ENCODE assay signal across 8 mouse cellular contexts in genomic region chr8:71601939-71602665, GRCm38 (mm10). TPM values are rescaled to one million over a fixed set of nuclear protein-coding genes. Genes with fewer than 3 reads are reported as not detected.
DNase-seq lines count a peak whose midpoint lies in the region; ATAC-seq and TF ChIP-seq lines count a peak whose summit lies in the region.

No protein-coding gene starts in this region.

- H3K4me3 ChIP-seq in lung, embryonic 14.5 days (ENCODE audit: low read depth, low read length): peak overlapping the region; percentile 35
- H3K4me3 ChIP-seq in embryonic facial prominence, embryonic 11.5 days (ENCODE audit: low read depth, low read length): peak overlapping the region; percentile 39
- H3K4me3 ChIP-seq in intestine, embryonic 16.5 days (ENCODE audit: low read length): peak overlapping the region; percentile 41
- peak overlapping the region; percentile 32 for H3K4me3 ChIP-seq in neural tube, embryonic 12.5 days

- H3K27ac ChIP-seq in lung, embryonic 14.5 days (ENCODE audit: low read depth): no peak overlapping the region
- no peak overlapping the region for H3K27ac ChIP-seq in embryonic facial prominence, embryonic 11.5 days (replicated peaks; ENCODE audit: low read depth, low read length)
- no peak overlapping the region for H3K27ac ChIP-seq in intestine, embryonic 16.5 days (ENCODE audit: low read length)
- H3K27ac ChIP-seq in neural tube, embryonic 12.5 days: no peak overlapping the region

- H3K4me1 ChIP-seq in lung, embryonic 14.5 days (ENCODE audit: insufficient read depth): 0 out of 2 replicates have a peak, but pooled peaks cover 5% of the 10 kb centered on the region
- H3K4me1 ChIP-seq in embryonic facial prominence, embryonic 11.5 days (ENCODE audit: control insufficient read depth, insufficient read depth, low read length): peaks cover 6% of the 10 kb centered on the region
- H3K4me1 ChIP-seq in intestine, embryonic 16.5 days (ENCODE audit: control insufficient read depth, insufficient read depth, low read length): peaks cover 15% of the 10 kb centered on the region
- peaks cover 16% of the 10 kb centered on the region; the same call in 1 of the 2 replicates for H3K4me1 ChIP-seq in neural tube, embryonic 12.5 days

- peaks cover 22% of the 10 kb centered on the region for H3K27me3 ChIP-seq in lung, embryonic 14.5 days (ENCODE audit: insufficient read depth, low read length)
- H3K27me3 ChIP-seq in embryonic facial prominence, embryonic 11.5 days (ENCODE audit: control insufficient read depth, insufficient read depth, low read length): peaks cover 19% of the 10 kb centered on the region
- peaks cover 7% of the 10 kb centered on the region for H3K27me3 ChIP-seq in intestine, embryonic 16.5 days (replicated peaks; ENCODE audit: control insufficient read depth, insufficient read depth, low read length)
- H3K27me3 ChIP-seq in neural tube, embryonic 12.5 days (replicated peaks): peaks cover 58% of the 10 kb centered on the region

- TF ChIP-seq CTCF in lung, embryonic 14.5 days (IDR thresholded peaks at IDR 0.05; ENCODE audit: low read depth): no peak

- H3K4me2 ChIP-seq in lung, embryonic 14.5 days: peak overlapping the region; percentile 74
- peak overlapping the region; percentile 76 for H3K4me2 ChIP-seq in embryonic facial prominence, embryonic 11.5 days (ENCODE audit: low read depth, low read length)
- peak overlapping the region; percentile 48 for H3K4me2 ChIP-seq in intestine, embryonic 16.5 days (ENCODE audit: low read depth, low read length)
- peak overlapping the region; percentile 59 for H3K4me2 ChIP-seq in neural tube, embryonic 12.5 days (replicated peaks)

- peak overlapping the region; percentile 16; the same call in 1 of the 2 replicates for H3K9ac ChIP-seq in lung, embryonic 14.5 days
- H3K9ac ChIP-seq in embryonic facial prominence, embryonic 11.5 days (replicated peaks; ENCODE audit: low read length): peak overlapping the region; percentile 51
- peak overlapping the region; percentile 55 for H3K9ac ChIP-seq in intestine, embryonic 16.5 days (ENCODE audit: low read depth, low read length)
- peak overlapping the region; percentile 47 for H3K9ac ChIP-seq in neural tube, embryonic 12.5 days

- ATAC-seq in lung, embryonic 14.5 days (ENCODE audit: insufficient read depth): peak; percentile 21
- peak; percentile 7 for ATAC-seq in embryonic facial prominence, embryonic 11.5 days (replicated peaks; ENCODE audit: insufficient number of reproducible peaks, low FRiP score, low TSS enrichment, low read depth)
- peak; percentile 9; the same call in 1 of the 2 replicates for ATAC-seq in intestine, embryonic 16.5 days
- no peak; the same call in none of the 2 replicates for ATAC-seq in neural tube, embryonic 12.5 days (ENCODE audit: low FRiP score, low read depth)

- peak; percentile 29 for DNase-seq in lung, embryonic 14.5 days
- DNase-seq in lung, postnatal 10 days: no peak
- peak; percentile 35 for DNase-seq in embryonic facial prominence, embryonic 11.5 days (ENCODE audit: low spot score)
- DNase-seq in left cerebral cortex, adult 11 months (ENCODE audit: low spot score): no peak
- no peak for DNase-seq in urinary bladder, postnatal 4 days (ENCODE audit: low spot score in 2 of 2)
- no peak for DNase-seq in cerebellum, adult 18-20 months

- 4% methylated on average over 49 of the region's 65 CpGs for WGBS in lung, embryonic 14.5 days
- WGBS in embryonic facial prominence, embryonic 11.5 days: 4% methylated on average over 65 of the region's 65 CpGs
- WGBS in intestine, embryonic 16.5 days: 4% methylated on average over 64 of the region's 65 CpGs
- 3% methylated on average over 65 of the region's 65 CpGs for WGBS in neural tube, embryonic 12.5 days

- H3K9me3 ChIP-seq in lung, embryonic 14.5 days (ENCODE audit: low read depth, low read length): no peaks in the 10 kb centered on the region
- H3K9me3 ChIP-seq in embryonic facial prominence, embryonic 11.5 days (replicated peaks; ENCODE audit: control insufficient read depth, low read length): no peaks in the 10 kb centered on the region
- no peaks in the 10 kb centered on the region for H3K9me3 ChIP-seq in intestine, embryonic 16.5 days (ENCODE audit: control insufficient read depth, low read length)
- H3K9me3 ChIP-seq in neural tube, embryonic 12.5 days: no peaks in the 10 kb centered on the region

- H3K36me3 ChIP-seq in lung, embryonic 14.5 days (ENCODE audit: insufficient read depth): peaks cover 3% of the 10 kb centered on the region; the same call in 1 of the 2 replicates
- no peaks in the 10 kb centered on the region for H3K36me3 ChIP-seq in embryonic facial prominence, embryonic 11.5 days (replicated peaks; ENCODE audit: control insufficient read depth, insufficient read depth, low read depth, low read length)
- no peaks in the 10 kb centered on the region for H3K36me3 ChIP-seq in intestine, embryonic 16.5 days (ENCODE audit: control insufficient read depth, insufficient read depth, low read length)
- peaks cover 9% of the 10 kb centered on the region; the same call in 1 of the 2 replicates for H3K36me3 ChIP-seq in neural tube, embryonic 12.5 days

RNA-seq across cellular contexts. Expression of gene Fam129c, which starts 4.7 kb away (rescaled TPM):
- 2.4 and 4.6 TPM in 2 replicates for polyA plus RNA-seq in lung, embryonic 14.5 days (2014; fragmentation: Nextera tagmentation; extraction: Ambion mirVana)
- 2.6 and 2.7 TPM in 2 replicates for polyA plus RNA-seq in embryonic facial prominence, embryonic 11.5 days (2014; fragmentation: Nextera tagmentation; extraction: Ambion mirVana)
- polyA plus RNA-seq in intestine, embryonic 16.5 days (2015; fragmentation: Nextera tagmentation; extraction: Ambion mirVana): 3.0 and 3.5 TPM in 2 replicates
- 4.9 and 6.1 TPM in 2 replicates for polyA plus RNA-seq in neural tube, embryonic 12.5 days (2016; fragmentation: Nextera tagmentation; extraction: Ambion mirVana)

RNA-seq across cellular contexts. Expression of gene Colgalt1, which starts 8.7 kb away (rescaled TPM):
- polyA plus RNA-seq in lung, embryonic 14.5 days (2014; fragmentation: Nextera tagmentation; extraction: Ambion mirVana): 87.5 and 90.5 TPM in 2 replicates
- 45.2 and 48.2 TPM in 2 replicates for polyA plus RNA-seq in embryonic facial prominence, embryonic 11.5 days (2014; fragmentation: Nextera tagmentation; extraction: Ambion mirVana)
- polyA plus RNA-seq in intestine, embryonic 16.5 days (2015; fragmentation: Nextera tagmentation; extraction: Ambion mirVana): 68.0 and 70.5 TPM in 2 replicates
- polyA plus RNA-seq in neural tube, embryonic 12.5 days (2016; fragmentation: Nextera tagmentation; extraction: Ambion mirVana): 60.9 and 67.2 TPM in 2 replicates

RNA-seq across cellular contexts. Expression of gene Pgls, which starts 10.1 kb away (rescaled TPM):
- polyA plus RNA-seq in lung, embryonic 14.5 days (2014; fragmentation: Nextera tagmentation; extraction: Ambion mirVana): 251 and 253 TPM in 2 replicates
- 231 and 237 TPM in 2 replicates for polyA plus RNA-seq in embryonic facial prominence, embryonic 11.5 days (2014; fragmentation: Nextera tagmentation; extraction: Ambion mirVana)
- polyA plus RNA-seq in intestine, embryonic 16.5 days (2015; fragmentation: Nextera tagmentation; extraction: Ambion mirVana): 244 and 252 TPM in 2 replicates
- 198 and 217 TPM in 2 replicates for polyA plus RNA-seq in neural tube, embryonic 12.5 days (2016; fragmentation: Nextera tagmentation; extraction: Ambion mirVana)

RNA-seq across cellular contexts. Expression of gene Slc27a1, which starts 33.4 kb away (rescaled TPM):
- polyA plus RNA-seq in lung, embryonic 14.5 days (2014; fragmentation: Nextera tagmentation; extraction: Ambion mirVana): 18.5 and 19.9 TPM in 2 replicates
- polyA plus RNA-seq in embryonic facial prominence, embryonic 11.5 days (2014; fragmentation: Nextera tagmentation; extraction: Ambion mirVana): 11.2 and 14.4 TPM in 2 replicates
- polyA plus RNA-seq in intestine, embryonic 16.5 days (2015; fragmentation: Nextera tagmentation; extraction: Ambion mirVana): 21.0 and 24.3 TPM in 2 replicates
- 46.1 and 46.5 TPM in 2 replicates for polyA plus RNA-seq in neural tube, embryonic 12.5 days (2016; fragmentation: Nextera tagmentation; extraction: Ambion mirVana)

RNA-seq across cellular contexts. Expression of gene Nxnl1, which starts 35.7 kb away (rescaled TPM):
- 0.07 TPM in 1 of 2 replicates, not detected in the other for polyA plus RNA-seq in lung, embryonic 14.5 days (2014; fragmentation: Nextera tagmentation; extraction: Ambion mirVana)
- polyA plus RNA-seq in embryonic facial prominence, embryonic 11.5 days (2014; fragmentation: Nextera tagmentation; extraction: Ambion mirVana): 0.17 TPM in 1 of 2 replicates, not detected in the other
- 0.06 TPM in 1 of 2 replicates, not detected in the other for polyA plus RNA-seq in intestine, embryonic 16.5 days (2015; fragmentation: Nextera tagmentation; extraction: Ambion mirVana)
- polyA plus RNA-seq in neural tube, embryonic 12.5 days (2016; fragmentation: Nextera tagmentation; extraction: Ambion mirVana): not detected in 2 replicates

Comparison
In these comparisons a context has a peak if more than half of its experiments do, and no peak if none do; other contexts are left out.
1. DNase-seq: peak in lung, embryonic 14.5 days (single experiment) and embryonic facial prominence, embryonic 11.5 days (single experiment); none in lung, postnatal 10 days (single experiment), left cerebral cortex, adult 11 months (single experiment), urinary bladder, postnatal 4 days (0 of 2) and cerebellum, adult 18-20 months (0 of 2).
2. Peak in every context shown above with its lines, with median percentiles within 50 percentile points of each other: H3K4me2 ChIP-seq, H3K4me3 ChIP-seq and H3K9ac ChIP-seq.